Mouse (Mus musculus): Measurements from ENCODE around the gene Unc45b. TPM values are rescaled to one million over a fixed set of nuclear protein-coding genes. Genes with fewer than 3 reads are reported as not detected.

Unc45b gene
- polyA plus RNA-seq, 1 experiment from 2014 or later: 1.7 TPM

DNA sequence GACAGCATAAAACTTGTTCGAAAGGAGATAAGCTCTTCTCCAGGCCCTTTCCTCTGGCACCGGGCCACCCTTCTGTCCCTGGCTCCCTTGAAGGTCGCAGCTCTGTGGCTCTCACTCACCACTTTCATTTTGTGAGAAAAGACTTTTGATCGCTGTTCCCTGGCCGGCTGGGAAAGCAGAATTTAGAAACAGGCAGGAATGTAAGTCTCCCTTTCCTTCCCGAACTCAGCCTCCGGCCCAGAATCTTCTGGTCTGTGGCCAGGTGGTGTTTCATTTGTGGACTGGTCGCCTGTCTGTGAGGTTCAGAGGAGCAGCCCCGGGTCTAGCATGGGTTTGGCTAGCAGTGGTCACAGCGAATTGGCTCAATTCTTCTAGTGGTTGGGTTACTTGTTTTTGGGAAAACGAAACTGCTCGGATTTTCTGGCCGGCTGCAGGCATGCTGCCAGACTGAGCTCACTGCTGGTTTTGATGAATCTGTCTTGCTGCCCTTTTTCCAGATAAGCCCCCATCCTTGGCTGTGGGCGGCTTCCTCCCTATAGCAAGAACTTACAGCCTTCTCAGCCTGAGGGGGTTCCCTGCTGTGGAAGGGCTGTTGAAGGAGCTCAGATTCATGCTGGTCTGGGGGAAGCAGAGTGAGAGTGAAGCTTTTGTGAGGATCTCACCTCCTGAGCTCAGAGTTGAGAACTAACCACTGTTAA is 81.3 kb downstream of the Unc45b start, which contains the start of gene Slfn9:
Gene Slfn9 (minus strand): TSS at position 362 of the 698 bp plus-strand sequence.
- peak; percentile 41 for DNase-seq (ENCODE audit: low spot score)

Small RNA genes within 50 kb of the gene (microRNA-seq; reads per million reads assigned to microRNA genes)
- not detected for gene Mir7679 (ENCODE audit: borderline number of aligned reads)

Other genes with a start within 250 kb of the Unc45b start
- 0.51 and 0.76 TPM in 2 replicates for gene Cct6b, start 146.2 kb upstream of the Unc45b start, polyA plus RNA-seq (2015; fragmentation: Nextera tagmentation; extraction: Ambion mirVana)
- 38.1 and 39.5 TPM in 2 replicates for gene Zfp830, start 146.2 kb upstream of the Unc45b start, polyA plus RNA-seq (2015; fragmentation: Nextera tagmentation; extraction: Ambion mirVana)
- gene Lig3, start 129.4 kb upstream of the Unc45b start, polyA plus RNA-seq (2015; fragmentation: Nextera tagmentation; extraction: Ambion mirVana): 19.8 and 21.5 TPM in 2 replicates
- 15.8 TPM in 2 replicates for gene Rffl, start 39.3 kb upstream of the Unc45b start, polyA plus RNA-seq (2015; fragmentation: Nextera tagmentation; extraction: Ambion mirVana)
- gene Rad51d, start 19.9 kb upstream of the Unc45b start, polyA plus RNA-seq (2015; fragmentation: Nextera tagmentation; extraction: Ambion mirVana): 19.2 and 22.4 TPM in 2 replicates
- 0.26 and 0.39 TPM in 2 replicates for gene Fndc8, start 18.4 kb upstream of the Unc45b start, polyA plus RNA-seq (2015; fragmentation: Nextera tagmentation; extraction: Ambion mirVana)
- 36.1 and 37.6 TPM in 2 replicates for gene Nle1, start 2.1 kb upstream of the Unc45b start, polyA plus RNA-seq (2015; fragmentation: Nextera tagmentation; extraction: Ambion mirVana)
- 8.9 and 10.6 TPM in 2 replicates for gene Slfn5, start 40.8 kb downstream of the Unc45b start, polyA plus RNA-seq (2015; fragmentation: Nextera tagmentation; extraction: Ambion mirVana)
- 5.8 and 7.7 TPM in 2 replicates for gene Slfn9, start 81.3 kb downstream of the Unc45b start, polyA plus RNA-seq (2015; fragmentation: Nextera tagmentation; extraction: Ambion mirVana)
- 5.9 and 7.1 TPM in 2 replicates for gene Slfn8, start 110.3 kb downstream of the Unc45b start, polyA plus RNA-seq (2015; fragmentation: Nextera tagmentation; extraction: Ambion mirVana)
- 129 and 142 TPM in 2 replicates for gene Slfn2, start 154.6 kb downstream of the Unc45b start, polyA plus RNA-seq (2015; fragmentation: Nextera tagmentation; extraction: Ambion mirVana)
- 3.0 and 4.1 TPM in 2 replicates for gene Slfn1, start 206.3 kb downstream of the Unc45b start, polyA plus RNA-seq (2015; fragmentation: Nextera tagmentation; extraction: Ambion mirVana)